Mouse (Mus musculus) liver, embryonic 16.5 days (tissue): ENCODE measurements at regions not wholly inside any gene's neighbourhood (a gene's known extent, or its start where the extent isn't known, plus 50 kb on each side); places are given as distances from the start of the nearest gene placed in this dataset.

ENCODE experiments used
- ATAC-seq: fragments of 200-750 bp; cut with Nextera tagmentation; 2 replicates; pipeline ENCODE4 v1.8.0; 2017; ENCODE audit warnings: low read depth, mild to moderate bottlenecking, moderate number of reproducible peaks, moderate library complexity
- H3K27ac ChIP-seq: fragments of 300-500 bp; sonication (generic); 2 replicates; pipeline ENCODE4 v1.5.1; 2014; ENCODE audit warnings: mild to moderate bottlenecking, low read length
- H3K27me3 ChIP-seq: fragments of 300-500 bp; sonication (generic); 2 replicates; pipeline ENCODE4 v1.6.1; 2014; ENCODE audit warnings: low read depth, low read length, mixed read lengths; ENCODE audit not compliant: control insufficient read depth, insufficient read depth
- H3K36me3 ChIP-seq: fragments of 300-500 bp; sonication (generic); 2 replicates; pipeline ENCODE4 v1.6.1; 2014; ENCODE audit warnings: mild to moderate bottlenecking; ENCODE audit not compliant: control insufficient read depth, insufficient read depth
- H3K4me1 ChIP-seq: fragments of 300-500 bp; sonication (generic); 2 replicates; pipeline ENCODE4 v1.6.1; 2014; ENCODE audit warnings: low read depth, low read length, mixed read lengths; ENCODE audit not compliant: control insufficient read depth
- H3K4me2 ChIP-seq: fragments of 300-500 bp; sonication (generic); 2 replicates; pipeline ENCODE4 v1.6.1; 2014; ENCODE audit warnings: low read depth, low read length, mixed read lengths
- H3K4me3 ChIP-seq: fragments of 300-500 bp; sonication (generic); 2 replicates; pipeline ENCODE4 v1.5.1; 2014; ENCODE audit warnings: low read depth, mild to moderate bottlenecking, low read length
- H3K9ac ChIP-seq: fragments of 300-500 bp; sonication (generic); 2 replicates; pipeline ENCODE4 v1.6.1; 2014; ENCODE audit warnings: low read depth, low read length
- H3K9me3 ChIP-seq: fragments of 300-500 bp; sonication (generic); replicated peaks from 2 replicates; pipeline ENCODE4 v1.6.1; 2016; ENCODE audit warnings: low read length; ENCODE audit not compliant: control insufficient read depth
- whole genome bisulfite sequencing: fragments of 180-500 bp; shearing (Covaris S2); extraction: QIAGEN DNeasy Blood & Tissue Kit; methylation state at CpG from one replicate; pipeline ENCODE4 v1.1.7; 2014; ENCODE audit not compliant: insufficient replicate concordance; 5-methylcytosine and 5-hydroxymethylcytosine counted together

- Histone ChIP-seq H3K27ac (no peak overlapping the region), H3K4me1 (no peaks in the 10 kb centered on the region; the same call in none of the 2 replicates), H3K4me3 (peak overlapping the region; percentile 62), H3K9ac (no peak overlapping the region; the same call in none of the 2 replicates), H3K36me3 (no peaks in the 10 kb centered on the region), H3K9me3 (no peaks in the 10 kb centered on the region), H3K4me2 (peak overlapping the region; percentile 80), H3K27me3 (peaks cover 19% of the 10 kb centered on the region)
- 10% methylated on average over 19 of the region's 19 CpGs for WGBS
- ATAC-seq, result no peak
Measured at GRCm38 (mm10) chr11:20455865-20456648, 87.0 kb upstream of the Sertad2 start.

DNA sequence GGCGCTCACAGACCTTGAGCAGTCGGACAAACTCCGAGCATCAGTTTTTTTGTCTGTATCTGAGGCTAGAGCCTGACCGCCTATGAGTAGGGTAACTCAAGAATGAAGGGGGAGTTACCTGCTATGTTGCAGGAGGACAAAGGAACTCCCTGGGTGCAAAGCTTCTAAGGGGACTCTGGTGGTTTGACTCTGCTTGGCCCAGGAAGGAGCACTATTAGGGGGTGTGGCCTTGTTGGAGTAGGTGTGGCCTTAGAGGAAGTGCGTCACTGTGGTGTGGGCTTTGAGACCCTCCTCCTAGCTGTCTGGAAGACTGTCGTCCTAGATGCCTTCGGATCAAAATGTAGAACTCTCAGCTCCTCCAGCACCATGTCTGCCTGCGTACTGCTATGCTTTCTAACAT, 83.9 kb upstream of the Sertad2 start:
- no peak for ATAC-seq
- Histone ChIP-seq H3K9me3 (no peaks in the 10 kb centered on the region), H3K27ac (no peak overlapping the region), H3K9ac (no peak overlapping the region), H3K4me3 (no peak overlapping the region), H3K36me3 (no peaks in the 10 kb centered on the region), H3K4me2 (no peak overlapping the region), H3K4me1 (peaks cover 6% of the 10 kb centered on the region), H3K27me3 (peaks cover 19% of the 10 kb centered on the region)
- 72% methylated on average over 8 of the region's 8 CpGs for WGBS

- Histone ChIP-seq H3K9ac (no peak overlapping the region), H3K36me3 (no peaks in the 10 kb centered on the region), H3K9me3 (no peaks in the 10 kb centered on the region), H3K27ac (no peak overlapping the region), H3K27me3 (peaks cover 14% of the 10 kb centered on the region), H3K4me2 (no peak overlapping the region), H3K4me3 (no peak overlapping the region), H3K4me1 (peaks cover 6% of the 10 kb centered on the region)
- WGBS, result 47% methylated on average over 7 of the region's 7 CpGs
- no peak for ATAC-seq
Measured at GRCm38 (mm10) chr11:20460501-20460921, 82.5 kb upstream of the Sertad2 start.

DNA sequence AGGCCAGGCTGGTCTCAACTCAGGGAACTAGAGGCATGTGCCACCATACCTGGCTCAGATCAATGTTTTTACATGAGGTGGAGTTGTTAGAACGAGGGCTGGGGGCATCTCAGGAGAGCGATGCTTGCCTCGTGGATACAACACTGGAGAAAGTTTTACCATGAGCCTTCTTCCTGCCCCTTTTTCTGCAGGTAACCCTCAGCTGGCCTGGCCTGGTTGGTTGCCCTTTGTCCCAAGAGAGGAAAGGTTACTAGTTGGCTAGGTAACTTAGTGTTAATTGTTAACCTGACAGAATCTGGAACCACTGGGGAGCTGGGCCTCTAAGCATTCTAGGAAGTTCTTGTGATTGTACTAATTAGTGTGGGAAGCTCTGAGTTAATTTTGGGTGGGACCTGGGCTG, 81.0 kb upstream of the Sertad2 start:
- Histone ChIP-seq H3K27me3 (no peaks in the 10 kb centered on the region), H3K4me3 (no peak overlapping the region), H3K9ac (no peak overlapping the region), H3K4me2 (no peak overlapping the region), H3K36me3 (no peaks in the 10 kb centered on the region), H3K4me1 (peaks cover 6% of the 10 kb centered on the region), H3K27ac (peak overlapping the region; percentile 61), H3K9me3 (no peaks in the 10 kb centered on the region)
- 41% methylated on average over 3 of the region's 3 CpGs for WGBS
- ATAC-seq, result peak; percentile 59

GRCm38 (mm10) chr11:20463173-20463681, 79.8 kb upstream of the Sertad2 start:
- no peak overlapping the region for H3K4me3 ChIP-seq
- H3K9me3 ChIP-seq, result no peaks in the 10 kb centered on the region
- 34% methylated on average over 10 of the region's 10 CpGs for WGBS
- ATAC-seq, result peak; percentile 61
- H3K9ac ChIP-seq, result no peak overlapping the region
- H3K4me2 ChIP-seq, result no peak overlapping the region
- H3K4me1 ChIP-seq, result peaks cover 6% of the 10 kb centered on the region
- no peaks in the 10 kb centered on the region for H3K36me3 ChIP-seq
- H3K27ac ChIP-seq, result peak overlapping the region; percentile 11
- no peaks in the 10 kb centered on the region for H3K27me3 ChIP-seq

- Histone ChIP-seq H3K27ac (no peak overlapping the region), H3K9ac (no peak overlapping the region), H3K36me3 (no peaks in the 10 kb centered on the region), H3K4me2 (no peak overlapping the region), H3K9me3 (no peaks in the 10 kb centered on the region), H3K4me3 (no peak overlapping the region), H3K4me1 (peaks cover 6% of the 10 kb centered on the region), H3K27me3 (no peaks in the 10 kb centered on the region)
- ATAC-seq, result no peak
- WGBS, result 45% methylated on average over 8 of the region's 8 CpGs
Measured at GRCm38 (mm10) chr11:20464564-20464963, 78.5 kb upstream of the Sertad2 start.

DNA sequence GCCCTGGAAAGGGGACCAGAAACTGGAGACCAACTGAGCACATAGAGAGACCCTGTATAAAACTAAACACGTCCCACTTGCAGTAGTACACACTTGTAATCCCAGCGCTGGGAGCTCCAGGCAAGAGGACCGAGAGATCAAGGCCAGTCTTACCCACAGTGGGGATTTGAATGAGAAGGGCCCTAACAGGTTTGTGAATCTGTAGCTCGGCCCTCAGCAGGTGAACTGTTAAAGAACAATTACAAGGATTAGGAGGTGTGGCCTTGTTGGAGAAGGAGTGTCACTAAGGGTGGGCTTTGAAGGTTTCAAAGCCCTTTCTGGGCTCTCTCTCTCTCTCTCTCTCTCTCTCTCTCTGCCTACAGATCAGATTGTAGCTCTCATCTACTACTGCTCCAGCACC, 76.5 kb upstream of the Sertad2 start:
- no peak for ATAC-seq
- no peak overlapping the region for H3K27ac ChIP-seq
- H3K4me2 ChIP-seq, result no peak overlapping the region
- no peak overlapping the region for H3K4me3 ChIP-seq
- H3K9ac ChIP-seq, result no peak overlapping the region
- H3K36me3 ChIP-seq, result no peaks in the 10 kb centered on the region
- peaks cover 6% of the 10 kb centered on the region for H3K4me1 ChIP-seq
- no peaks in the 10 kb centered on the region for H3K9me3 ChIP-seq
- 64% methylated on average over 4 of the region's 4 CpGs for WGBS
- no peaks in the 10 kb centered on the region for H3K27me3 ChIP-seq

DNA sequence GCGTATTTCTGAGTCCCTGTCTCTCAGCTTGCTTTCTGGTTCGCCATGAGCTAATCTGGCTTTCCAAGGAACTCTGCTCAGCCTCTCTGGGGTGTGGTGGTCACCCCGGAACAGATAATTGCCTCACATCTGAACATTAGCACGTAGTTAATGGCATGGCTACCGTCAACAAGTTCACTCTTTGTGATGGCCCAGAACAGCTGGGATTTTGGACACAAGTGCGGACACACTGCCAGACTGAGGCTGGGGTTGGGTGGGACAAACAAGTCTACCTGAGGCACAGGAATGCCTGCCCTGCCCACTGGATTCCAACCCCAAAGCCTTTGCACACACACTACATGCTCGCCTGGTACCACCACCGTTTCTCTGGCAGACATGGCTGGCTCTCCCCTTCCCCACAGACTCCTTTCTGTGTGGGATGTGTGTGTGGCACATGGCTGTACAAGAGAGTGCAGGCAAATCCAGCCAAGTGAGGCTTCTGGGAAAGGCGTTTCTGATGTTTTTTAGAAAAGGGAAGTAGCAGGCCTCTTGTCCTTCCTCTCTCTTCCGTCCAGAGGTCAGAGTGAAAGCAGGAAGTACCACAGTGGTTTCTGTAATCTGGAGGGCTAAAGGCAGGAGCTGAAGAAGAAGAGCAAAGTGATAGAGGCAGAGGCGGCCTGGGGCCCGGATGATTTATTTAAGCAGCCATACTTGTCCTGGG, 74.6 kb upstream of the Sertad2 start:
- Histone ChIP-seq H3K4me3 (no peak overlapping the region), H3K27me3 (no peaks in the 10 kb centered on the region), H3K9ac (no peak overlapping the region), H3K9me3 (no peaks in the 10 kb centered on the region), H3K4me1 (peaks cover 2% of the 10 kb centered on the region), H3K27ac (peak overlapping the region; percentile 1; the same call in 1 of the 2 replicates), H3K36me3 (no peaks in the 10 kb centered on the region), H3K4me2 (no peak overlapping the region)
- WGBS, result 47% methylated on average over 12 of the region's 12 CpGs
- ATAC-seq, result 0 out of 2 replicates have a peak, but pooled peaks have one; percentile 9

GRCm38 (mm10) chr11:20469368-20469767, 73.7 kb upstream of the Sertad2 start:
- Histone ChIP-seq H3K9ac (no peak overlapping the region), H3K4me3 (peak overlapping the region; percentile 19; the same call in 1 of the 2 replicates), H3K4me2 (peak overlapping the region; percentile 26)

More at GRCm38 (mm10) chr11:20469368-20469767, 73.7 kb upstream of the Sertad2 start:
- H3K9me3 ChIP-seq, result no peaks in the 10 kb centered on the region
- ATAC-seq, result peak; percentile 80
- no peaks in the 10 kb centered on the region; the same call in 1 of the 2 replicates for H3K4me1 ChIP-seq
- 33% methylated on average over 5 of the region's 5 CpGs for WGBS
- H3K27me3 ChIP-seq, result no peaks in the 10 kb centered on the region
- no peaks in the 10 kb centered on the region for H3K36me3 ChIP-seq
- H3K27ac ChIP-seq, result peak overlapping the region; percentile 59
